Mouse (Mus musculus) C2C12 (cell line): Measurements from ENCODE around the gene Slc6a3.

Experiments used
- MAX ChIP-seq: IDR thresholded peaks from one replicate; pipeline ENCODE4 v1.6.1; 2011; ENCODE audit warnings: mild to moderate bottlenecking, control low read depth
- MYOD1 ChIP-seq: IDR thresholded peaks from one replicate; pipeline ENCODE4 v1.6.1; 2011; ENCODE audit warnings: low read depth; ENCODE audit not compliant: control insufficient read depth, insufficient read length

- TF ChIP-seq MYOD1, result no peak
- TF ChIP-seq MAX, result no peak
Observed at GRCm38 (mm10) chr13:73508817-73509550, 27.6 kb upstream of the Slc6a3 start.
